Mouse (Mus musculus): ENCODE measurements around the gene Gm609.

DNA sequence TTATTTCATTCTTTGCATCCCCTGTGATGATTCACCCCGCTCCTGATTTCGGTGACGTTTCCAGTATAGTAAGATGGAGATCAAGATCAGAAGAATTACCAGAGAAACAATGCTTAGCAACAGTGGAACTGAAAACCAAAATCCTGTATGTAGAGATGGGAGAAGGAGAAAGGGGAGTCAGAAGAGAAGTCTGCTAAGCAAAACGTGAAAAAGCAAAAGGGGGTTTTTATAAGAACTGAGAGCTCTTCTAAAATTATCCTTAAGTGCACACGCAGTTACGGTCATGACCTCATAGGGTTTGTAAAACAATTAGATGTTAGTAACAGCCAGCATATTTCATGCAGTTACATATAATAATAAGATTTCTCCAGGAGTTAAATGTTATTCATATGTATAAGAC, 100.5 kb downstream of the Gm609 start:
- TF ChIP-seq CTCF (IDR thresholded peaks at IDR 0.05; ENCODE audit: low read depth, low read length), result no peak
- no peak for TF ChIP-seq EP300 (IDR thresholded peaks at IDR 0.05; ENCODE audit: insufficient read depth, low read depth, low read length)
- TF ChIP-seq POLR2A (IDR thresholded peaks at IDR 0.05; ENCODE audit: insufficient read depth, low read length), result no peak
